Mouse (Mus musculus) gastrocnemius, postnatal 4 days (tissue): ENCODE results near the gene Csad. TPM values are rescaled to one million over a fixed set of nuclear protein-coding genes. Genes with fewer than 3 reads are reported as not detected.

Experiments
- DNase-seq, 2 experiments: peaks; one replicate each; pipeline ENCODE4 v3.0.0; 2021 to 2022; ENCODE audit warnings: low spot score in 2 of 2, mixed read lengths in 2 of 2
- total RNA-seq, 2 experiments: library from RNA; stranded (reverse); gene quantifications; 2 replicates each; pipeline ENCODE4 v1.2.3; 2021

Gene Csad
- total RNA-seq, 2 experiments from 2014 or later, result 41.0 to 43.5 TPM

DNA sequence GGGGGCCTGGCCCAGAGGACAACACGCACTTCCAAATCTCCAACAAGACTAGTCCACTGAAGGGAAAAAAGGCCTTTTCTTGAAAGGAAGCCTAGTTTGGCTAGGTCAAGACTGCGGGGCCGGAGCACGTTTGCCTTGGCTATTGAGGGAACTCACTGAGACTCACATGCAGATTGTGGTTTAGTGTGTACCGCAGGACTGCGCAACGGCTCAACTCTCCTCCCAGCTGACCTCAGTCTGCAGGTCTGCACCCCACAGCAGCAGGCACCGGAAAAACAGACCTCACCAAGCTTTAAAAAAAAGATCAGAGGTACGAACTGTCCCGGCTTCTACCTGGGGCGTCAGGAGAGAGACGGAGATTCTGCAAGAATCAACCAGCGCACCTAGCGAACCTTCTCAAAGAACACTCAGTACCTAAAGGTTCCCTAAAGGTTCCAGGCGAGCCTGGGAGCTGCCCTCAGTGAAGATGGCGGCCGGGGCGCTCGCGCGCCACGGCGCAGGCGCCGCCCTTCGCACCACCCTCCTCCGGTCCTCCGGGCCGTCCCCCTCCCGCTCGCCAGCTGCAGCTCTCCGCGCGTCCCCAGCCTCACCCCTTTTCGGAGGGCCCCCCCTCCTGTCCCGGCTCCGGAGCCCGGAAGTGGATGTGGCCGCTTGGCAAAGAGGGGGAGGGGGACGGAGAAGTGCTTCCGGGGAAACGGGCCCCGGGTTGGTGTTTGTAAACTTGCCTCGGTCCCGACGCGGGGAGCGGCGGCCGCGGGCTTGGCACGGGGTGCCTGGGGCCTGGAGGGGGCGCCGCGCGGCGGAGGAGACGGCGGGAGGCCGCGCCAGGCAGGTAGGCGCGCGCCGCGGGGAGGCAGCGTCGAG is 1.3 kb downstream of the Csad start, which contains the start of gene Zfp740:
Gene Zfp740 (plus strand): TSS at position 279 of the 864 bp plus-strand sequence.
- DNase-seq, result peak; percentile 96 to 98

DNA sequence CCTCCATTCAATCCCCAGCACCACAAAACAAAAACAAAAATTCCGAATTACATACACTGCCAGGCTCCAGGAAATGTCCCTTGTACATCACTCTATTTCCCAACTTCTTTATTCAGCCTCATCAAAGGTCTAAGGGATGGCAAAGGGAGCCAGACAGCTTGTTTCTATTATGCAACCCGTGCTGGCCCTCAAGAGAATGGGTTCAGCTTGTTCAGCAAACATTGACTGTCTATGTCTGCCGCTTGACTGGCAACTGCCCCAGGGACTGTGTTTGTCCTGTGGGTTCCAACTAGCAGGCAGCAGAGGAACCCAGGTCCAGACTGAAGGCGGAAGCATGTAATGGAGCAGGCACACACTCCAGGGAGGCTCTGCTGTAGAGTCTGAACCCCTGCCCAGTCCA is 5.7 kb downstream of the Csad start:
- DNase-seq, result no peak

DNA sequence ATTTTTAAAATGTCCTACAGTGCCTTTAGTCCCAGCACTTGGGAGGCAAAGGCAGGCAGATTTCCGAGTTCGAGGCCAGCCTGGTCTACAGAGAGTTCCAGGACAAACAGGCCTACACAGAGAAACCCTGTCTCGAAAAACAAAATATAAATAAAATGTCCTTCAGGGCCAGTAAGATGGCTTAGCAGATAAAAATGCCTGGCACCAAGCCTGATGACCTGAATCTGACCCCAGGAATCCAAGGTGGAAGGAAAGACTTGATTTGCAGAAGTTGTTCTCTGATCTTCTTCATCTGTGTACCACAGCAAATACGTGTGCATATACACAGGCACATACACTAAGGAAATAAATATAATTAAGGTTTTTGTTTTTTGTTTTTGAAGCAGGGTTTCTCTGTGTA is 9.2 kb downstream of the Csad start:
- DNase-seq, result no peak

DNA sequence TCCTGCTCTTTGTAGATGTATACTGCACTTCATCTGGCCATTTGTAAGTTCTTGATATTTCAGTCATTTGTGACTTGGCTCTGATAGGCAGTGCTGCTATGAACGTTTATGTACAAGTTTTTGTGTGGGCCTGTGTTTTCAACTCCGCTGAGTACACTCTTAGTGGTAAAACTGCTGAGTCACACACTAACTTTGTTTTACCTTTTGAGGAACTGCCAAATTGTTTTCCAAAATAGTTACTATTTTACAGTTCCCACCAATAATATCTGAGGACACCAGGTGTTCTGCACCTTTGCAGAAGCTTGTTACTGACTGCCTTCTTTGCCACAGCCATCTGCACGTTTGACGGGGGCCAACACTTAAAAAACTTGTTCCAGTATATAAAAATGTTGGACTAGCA is 10.1 kb downstream of the Csad start:
- DNase-seq, result no peak

DNA sequence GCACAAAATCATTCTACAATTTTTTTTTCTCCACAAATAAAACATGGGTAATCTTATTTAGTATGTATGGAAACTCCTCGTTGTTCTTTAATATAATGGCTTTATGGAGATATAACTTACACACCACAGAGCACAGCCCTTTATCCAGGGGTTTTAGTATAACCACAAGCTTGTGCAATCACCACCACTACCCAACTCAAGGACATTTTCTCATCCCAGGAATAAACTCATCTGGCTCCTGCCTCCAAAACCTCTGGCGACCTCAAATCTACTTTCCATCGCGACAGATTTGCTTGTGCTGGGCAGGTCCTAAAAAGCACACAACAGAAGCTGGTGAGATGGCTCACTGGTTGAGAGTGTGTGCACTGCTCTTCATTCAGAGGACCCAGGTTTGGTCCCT is 10.9 kb downstream of the Csad start:
- DNase-seq, result no peak

DNA sequence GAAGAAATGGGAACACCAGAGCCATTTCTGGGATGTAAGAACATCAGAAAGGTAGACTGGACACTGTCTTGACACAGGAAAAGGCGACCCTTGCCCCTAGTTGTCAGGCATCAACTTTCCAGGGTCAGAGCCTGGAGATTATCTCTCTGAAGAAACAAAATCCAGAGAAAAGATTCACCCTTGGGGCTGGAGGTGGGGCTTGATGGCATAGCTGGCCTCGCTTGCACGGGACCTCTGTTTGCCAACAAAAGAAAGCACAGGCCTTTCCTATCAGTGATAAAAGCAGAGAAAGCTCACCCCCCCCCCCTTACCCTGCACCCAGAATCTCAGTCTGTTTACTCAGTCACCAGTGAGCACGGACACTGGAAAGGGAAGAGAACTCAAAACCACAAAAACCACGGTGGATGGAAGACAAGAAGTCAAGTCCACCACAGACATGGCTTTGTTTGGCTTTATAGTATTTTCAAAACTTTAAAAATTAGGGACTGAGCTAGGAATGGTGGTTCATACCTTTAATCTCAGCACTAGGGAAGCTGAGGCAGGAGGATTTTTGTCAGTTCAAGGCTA is 11.6 kb downstream of the Csad start:
- no peak for DNase-seq

DNA sequence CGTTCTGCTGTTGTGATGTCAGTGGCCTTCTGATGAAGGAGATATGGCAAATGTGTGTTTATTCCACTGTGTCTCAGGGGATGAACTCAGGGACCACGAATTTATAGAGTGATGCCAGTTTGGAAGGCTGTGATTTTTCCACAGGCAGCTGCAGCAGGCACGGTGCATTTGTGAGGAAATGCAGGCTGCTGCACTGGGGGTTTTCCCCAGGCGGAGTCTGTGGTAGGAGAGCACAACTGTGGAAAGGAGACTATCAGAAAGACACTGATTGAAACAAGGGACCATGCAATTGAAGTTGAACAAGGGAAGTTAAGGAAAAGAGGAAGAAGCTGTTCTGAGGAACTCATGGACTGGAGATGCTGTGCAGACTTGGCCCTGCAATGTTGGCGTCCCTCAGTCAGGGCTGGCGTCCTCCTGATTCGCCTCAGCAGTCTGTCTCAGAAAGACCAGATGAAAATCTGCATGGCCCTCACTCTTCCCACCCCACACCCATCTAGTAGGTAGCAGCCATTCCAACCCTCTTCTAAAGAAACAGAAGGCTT is 12.2 kb downstream of the Csad start:
- no peak for DNase-seq

DNA sequence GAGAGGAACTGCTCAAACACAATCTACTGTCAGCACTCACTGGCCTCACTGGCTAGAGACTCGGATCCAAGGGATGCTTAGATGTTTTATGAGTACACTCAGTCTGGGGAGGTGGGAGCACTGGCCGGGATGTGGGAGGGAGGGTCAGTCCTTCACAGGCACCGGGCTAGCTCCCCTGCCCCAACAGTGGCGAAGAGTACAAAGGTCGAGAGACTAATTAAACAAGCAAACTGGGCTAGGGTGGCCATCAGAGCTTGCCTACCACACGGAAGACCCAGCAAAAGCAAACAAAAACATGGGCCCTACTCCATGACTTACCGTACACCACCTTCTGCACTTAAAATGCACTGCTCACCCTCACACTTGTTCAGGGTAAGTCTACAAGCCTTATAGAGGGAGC is 12.8 kb downstream of the Csad start:
- DNase-seq, result no peak

DNA sequence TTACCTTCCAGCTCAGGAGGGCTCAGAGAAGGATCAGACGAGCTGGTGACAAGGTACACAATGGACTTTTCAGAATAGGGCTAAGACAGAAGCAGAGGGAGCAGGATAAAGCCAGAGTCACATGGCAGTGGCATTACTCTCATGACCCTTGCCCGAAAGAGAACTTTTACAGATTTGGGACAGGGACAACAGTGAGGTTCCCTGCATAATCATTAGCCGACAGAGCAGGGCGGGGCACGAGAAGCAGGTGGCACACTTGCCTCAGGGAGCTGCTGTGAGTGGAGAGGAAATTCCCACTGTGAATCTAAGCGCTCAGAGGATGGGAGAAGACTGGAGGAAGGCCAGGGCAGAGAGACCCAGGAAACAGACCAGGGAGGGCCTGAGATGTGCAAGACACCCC is 15.6 kb downstream of the Csad start:
- no peak for DNase-seq

DNA sequence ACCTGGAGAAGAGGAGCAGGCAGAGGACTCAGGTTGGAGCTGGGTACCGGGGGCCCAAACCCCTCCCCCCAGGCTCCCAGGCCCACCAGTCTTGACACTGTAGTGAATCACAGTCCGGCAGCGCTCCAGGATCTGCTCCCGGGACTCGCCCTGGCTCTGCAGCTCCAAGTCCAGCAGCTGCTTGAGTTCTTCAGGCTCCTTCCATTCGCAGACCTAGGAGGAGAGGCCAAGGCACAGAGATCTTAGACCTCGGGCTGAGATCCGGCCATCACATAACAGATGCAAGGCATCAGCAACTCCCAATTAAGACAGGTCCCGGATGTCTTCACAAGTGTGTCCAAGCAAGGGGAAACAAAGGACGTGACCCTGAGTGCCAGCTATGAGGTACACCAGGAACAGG is 16.4 kb downstream of the Csad start:
- peak in 1 of 2 experiments; percentile 36 for DNase-seq

DNA sequence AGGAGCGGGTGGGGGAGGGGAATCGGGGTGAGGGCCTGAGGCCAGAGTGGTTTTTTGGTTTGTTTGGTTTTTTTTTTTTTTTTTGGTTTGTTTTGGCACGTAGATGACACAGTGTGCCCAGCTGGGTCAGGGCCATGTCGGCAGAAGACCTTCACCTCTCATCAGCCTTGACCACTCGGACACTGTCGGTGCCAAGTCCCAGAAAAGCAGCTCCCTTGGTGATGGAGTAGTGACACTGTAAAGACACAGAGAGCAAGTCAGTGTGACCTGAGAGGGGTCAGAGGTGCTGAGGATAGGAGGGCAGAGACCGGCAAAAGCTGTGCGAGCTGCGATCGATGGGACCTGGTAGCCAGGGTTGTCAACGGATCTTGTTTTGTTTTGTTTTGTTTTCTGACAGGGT is 18.3 kb downstream of the Csad start:
- no peak for DNase-seq

DNA sequence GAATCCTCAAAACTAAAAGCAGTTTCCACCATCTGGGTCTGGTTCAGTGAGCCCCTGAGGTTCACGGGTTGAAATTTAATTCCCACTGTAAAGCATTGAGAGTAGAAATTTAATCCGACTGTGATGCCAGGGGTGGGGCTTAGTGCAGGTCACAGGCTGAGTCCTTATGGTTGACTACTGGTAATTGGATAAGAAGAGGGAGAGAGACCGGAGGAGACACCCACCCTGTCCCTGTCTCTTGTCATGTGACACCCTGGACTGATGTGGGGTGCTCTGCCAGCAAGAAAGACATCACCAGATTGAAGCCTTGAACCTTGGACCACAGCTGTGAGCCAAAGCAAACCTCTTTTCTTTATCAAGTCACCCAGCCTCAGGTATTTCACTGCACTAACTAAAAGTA is 21.4 kb downstream of the Csad start:
- no peak for DNase-seq

DNA sequence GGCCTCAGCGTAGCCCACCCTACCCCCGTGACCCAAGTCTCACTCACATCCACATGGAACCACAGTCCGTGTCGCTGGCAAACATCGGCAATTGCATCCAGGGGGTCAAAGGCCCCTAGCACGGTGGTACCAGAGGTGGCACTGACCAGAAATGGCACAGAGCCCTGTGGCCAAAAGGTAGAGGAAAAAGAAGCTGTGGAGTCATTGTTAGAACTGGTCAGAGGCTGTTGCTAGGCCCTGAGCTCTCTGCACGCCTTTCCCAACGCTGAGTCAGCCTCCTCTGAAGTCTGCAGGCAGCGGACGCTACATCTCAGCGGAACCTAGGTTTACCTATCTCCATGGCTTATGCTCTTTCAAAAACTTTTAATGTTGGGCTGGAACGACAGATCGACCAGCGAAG is 24.6 kb downstream of the Csad start:
- DNase-seq, result no peak

DNA sequence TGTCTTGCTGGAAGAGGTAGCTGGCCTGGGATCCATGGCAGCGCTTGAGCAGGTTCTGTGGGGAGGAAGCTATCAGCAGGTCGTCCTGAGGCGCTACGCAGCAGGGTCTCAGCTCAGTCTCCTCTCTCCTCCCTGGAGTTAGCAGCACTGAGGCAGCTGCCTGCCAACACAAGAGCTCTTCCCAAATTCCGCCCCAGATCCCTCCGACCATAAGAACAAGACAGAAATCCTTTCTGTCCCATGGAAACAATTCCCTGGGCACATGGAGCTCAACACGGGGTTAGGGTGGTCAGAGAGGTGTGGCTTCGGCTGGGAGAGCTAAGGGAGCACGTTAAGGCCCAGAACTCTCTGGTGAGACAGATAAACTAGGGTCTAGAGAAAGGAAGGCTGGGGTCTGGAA is 25.4 kb downstream of the Csad start:
- DNase-seq, result no peak

DNA sequence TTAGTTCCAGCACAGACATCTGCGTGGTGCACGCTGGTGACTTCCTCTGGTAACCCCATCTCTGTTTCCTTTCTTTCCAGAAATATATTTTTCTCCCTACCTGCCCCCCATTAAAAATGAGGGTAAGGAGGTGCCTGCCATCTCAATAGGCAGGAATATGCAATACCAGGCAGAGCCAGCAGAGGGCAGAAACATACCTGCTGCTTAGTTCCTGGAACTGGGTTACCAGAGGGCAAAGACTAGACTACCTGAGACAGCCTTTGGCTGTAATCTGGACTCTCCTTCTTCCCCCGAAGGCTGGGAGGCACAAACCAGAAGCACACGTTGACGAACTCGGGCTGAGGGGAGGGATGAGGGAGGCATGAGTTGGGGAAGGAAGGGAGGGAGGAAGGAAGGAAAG is 26.2 kb downstream of the Csad start:
- DNase-seq, result peak; percentile 43 to 62

DNA sequence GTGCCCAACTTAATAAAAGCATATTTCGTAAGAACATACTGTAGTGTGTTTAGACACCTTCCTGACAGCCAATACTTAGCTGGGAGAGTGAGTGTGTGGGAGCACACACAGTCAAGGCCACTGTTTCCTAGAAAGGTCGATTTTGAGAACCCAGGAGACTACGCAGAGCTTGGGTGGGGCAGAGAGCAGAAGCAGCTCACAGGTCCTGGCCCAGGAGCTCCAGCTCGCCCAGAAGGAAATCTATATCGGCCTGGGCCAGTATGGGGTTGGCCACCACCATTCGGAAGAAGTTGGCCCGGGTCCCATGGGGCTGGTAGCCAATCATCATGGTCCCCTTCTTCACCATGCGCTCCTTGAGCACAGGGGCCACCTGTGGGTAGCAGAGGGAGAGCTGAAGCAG is 27.1 kb downstream of the Csad start:
- DNase-seq, result no peak

DNA sequence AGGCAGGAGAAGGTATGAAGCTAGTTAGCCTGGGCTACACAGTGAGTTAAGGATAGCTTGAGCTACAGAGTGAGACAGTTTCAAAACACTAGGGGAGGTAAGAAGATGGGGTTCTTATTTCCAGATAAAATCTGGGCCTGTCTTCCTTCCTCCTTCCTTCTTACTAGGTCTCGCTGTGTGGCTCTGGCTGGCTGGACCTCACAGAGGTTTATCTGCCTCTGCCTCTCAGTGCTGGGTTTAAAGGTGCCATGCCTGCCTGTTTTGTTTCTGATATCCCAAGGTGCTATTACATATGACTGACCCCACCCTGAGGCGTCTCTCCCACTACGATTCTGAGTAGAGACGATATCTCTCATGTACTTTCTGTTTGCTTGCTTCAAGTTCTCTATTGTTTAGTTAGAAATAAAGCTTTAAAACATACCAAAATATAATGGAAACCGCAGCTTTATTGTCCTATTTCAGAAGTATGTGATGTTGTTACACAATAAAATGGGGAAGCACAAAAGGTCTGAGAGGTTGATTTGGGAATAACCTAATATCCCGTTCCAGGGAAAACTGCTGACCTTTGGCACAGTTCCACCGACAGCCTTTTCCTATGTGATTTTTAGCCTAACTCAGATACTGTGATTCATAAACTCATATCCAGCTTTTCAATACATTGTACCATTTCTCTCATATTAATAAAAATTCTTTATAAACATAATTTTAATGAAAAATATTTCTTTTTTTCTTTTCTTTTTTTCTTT is 27.8 kb downstream of the Csad start:
- DNase-seq, result no peak

DNA sequence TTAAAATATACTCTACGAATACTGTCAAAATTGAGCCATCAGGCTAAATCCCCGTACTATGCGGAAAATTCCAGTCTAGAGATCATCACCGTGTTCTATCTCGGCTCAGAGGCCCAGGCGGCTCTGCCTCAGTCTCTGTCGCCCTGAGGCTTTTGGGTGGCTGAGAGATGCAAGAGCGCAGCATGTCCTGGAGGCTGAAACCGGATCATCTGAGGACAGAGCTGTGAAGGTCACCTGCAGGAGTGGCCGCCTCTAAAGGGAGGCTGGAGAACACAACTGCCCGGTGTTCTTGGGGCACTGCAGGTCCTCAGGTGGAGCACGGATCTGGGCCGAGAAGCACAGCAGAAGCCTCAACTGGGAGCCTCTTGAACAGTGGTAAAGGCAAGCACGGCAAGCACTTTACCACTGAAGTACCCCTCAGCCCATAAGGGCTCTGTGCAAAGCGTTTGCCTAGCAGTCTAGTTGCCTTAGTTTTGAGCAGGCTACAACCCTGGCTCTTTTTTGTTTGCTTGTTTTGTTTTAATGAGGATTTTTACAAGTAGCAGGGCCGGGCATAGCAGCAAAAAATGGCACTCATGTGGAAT is 28.7 kb downstream of the Csad start:
- DNase-seq, result no peak

DNA sequence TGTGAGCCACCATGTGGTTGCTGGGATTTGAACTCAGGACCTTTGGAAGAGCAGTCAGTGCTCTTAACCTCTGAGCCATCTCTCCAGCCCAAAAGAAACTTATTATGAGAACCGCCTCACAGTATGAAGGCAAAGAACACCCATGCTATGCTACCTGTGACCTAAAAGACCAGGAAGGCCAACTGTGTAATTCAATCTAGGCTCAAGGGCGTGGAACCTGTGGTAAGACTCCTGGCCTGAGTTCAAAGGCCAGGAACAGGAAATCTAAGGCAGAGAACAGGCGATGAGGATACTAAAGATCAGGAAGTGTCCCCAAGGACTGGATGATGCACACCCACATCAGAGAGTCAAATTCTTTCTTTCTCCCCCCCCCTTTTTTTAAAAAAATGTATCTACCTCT is 30.9 kb downstream of the Csad start:
- no peak for DNase-seq

DNA sequence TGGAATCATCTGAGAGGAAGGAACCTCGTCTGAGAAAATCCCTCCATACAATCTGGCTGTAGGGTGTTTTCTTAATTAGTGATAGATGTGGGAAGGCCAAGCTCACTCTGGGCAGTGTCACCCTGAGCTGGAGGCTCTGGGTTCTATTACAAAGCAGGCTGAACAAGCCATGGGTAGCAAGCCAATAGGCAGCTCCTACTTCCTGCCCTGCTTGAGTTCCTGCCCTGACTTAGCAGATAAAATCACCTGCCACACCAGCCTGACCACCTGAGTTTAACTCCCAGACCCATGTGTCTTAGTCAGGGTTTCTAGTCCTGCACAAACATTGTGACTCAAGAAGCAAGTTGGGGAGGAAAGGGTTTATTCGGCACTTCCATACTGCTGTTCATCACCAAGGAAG is 35.5 kb downstream of the Csad start:
- no peak for DNase-seq

DNA sequence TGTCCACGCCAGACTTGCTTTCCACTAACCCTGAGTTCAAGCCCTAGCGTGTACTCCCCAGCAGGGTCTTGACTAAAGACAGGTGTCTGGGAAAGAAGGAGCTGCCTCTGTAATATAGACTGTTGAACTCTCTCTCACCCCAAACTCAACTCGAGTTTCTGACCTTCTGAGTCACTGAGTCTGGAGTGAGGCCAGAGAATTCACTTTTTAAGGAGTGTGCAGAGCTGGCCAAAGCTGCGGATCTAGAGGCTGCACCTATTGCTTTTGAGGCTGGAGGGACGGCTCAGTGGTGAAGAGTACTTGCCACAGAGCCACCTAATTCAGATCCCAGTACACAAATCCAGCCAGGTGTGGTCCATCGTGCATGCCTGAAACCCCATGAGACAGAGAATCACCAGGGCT is 36.9 kb downstream of the Csad start:
- DNase-seq, result no peak
